Mouse (Mus musculus) liver, embryonic 14.5 days (tissue): ENCODE results near the gene Scn1a. TPM values are rescaled to one million over a fixed set of nuclear protein-coding genes. Genes with fewer than 3 reads are reported as not detected.

ENCODE experiments used
- ATAC-seq: fragments of 200-750 bp; cut with Nextera tagmentation; 2 replicates; pipeline ENCODE4 v1.8.0; 2017; ENCODE audit warnings: moderate number of reproducible peaks, mild to moderate bottlenecking, moderate library complexity; ENCODE audit not compliant: insufficient read depth
- DNase-seq, 3 experiments: peaks; one replicate each; pipeline ENCODE4 v3.0.0-alpha.2; 2012 to 2013; ENCODE audit warnings: low read depth in 3 of 3, low spot score in 3 of 3
- H3K27ac ChIP-seq: fragments of 300-500 bp; sonication (generic); 2 replicates; pipeline ENCODE4 v1.5.1; 2014; ENCODE audit warnings: moderate library complexity, mild to moderate bottlenecking, control low read depth, inconsistent platforms
- H3K27me3 ChIP-seq: fragments of 300-500 bp; sonication (generic); 2 replicates; pipeline ENCODE4 v1.6.1; 2014; ENCODE audit warnings: mild to moderate bottlenecking, low read length, moderate library complexity; ENCODE audit not compliant: control insufficient read depth, insufficient read depth
- H3K36me3 ChIP-seq: fragments of 300-500 bp; sonication (generic); replicated peaks from 2 replicates; pipeline ENCODE4 v1.6.1; 2014; ENCODE audit warnings: low read depth; ENCODE audit not compliant: control insufficient read depth, insufficient read depth
- H3K4me1 ChIP-seq, 2 experiments: fragments of 200-500 bp in 1 of 2; fragments of 300-500 bp in 1 of 2; sonication (generic) in 1 of 2; replicated peaks; 2 replicates each; pipeline ENCODE4 v1.6.1; 2012 to 2014; ENCODE audit warnings: antibody characterized with exemption in 1 of 2, inconsistent platforms in 1 of 2, low read length in 1 of 2; ENCODE audit not compliant: control insufficient read depth in 2 of 2, insufficient read depth in 2 of 2
- H3K4me2 ChIP-seq: fragments of 300-500 bp; sonication (generic); 2 replicates; pipeline ENCODE4 v1.6.1; 2014; ENCODE audit warnings: low read depth, mild to moderate bottlenecking, control low read depth, moderate library complexity
- H3K4me3 ChIP-seq, 2 experiments: fragments of 200-500 bp in 1 of 2; fragments of 300-500 bp in 1 of 2; sonication (generic) in 1 of 2; 2 replicates each; pipeline ENCODE4 v1.5.1; 2012 to 2014; ENCODE audit warnings: low read depth in 2 of 2, low read length in 2 of 2, mild to moderate bottlenecking in 2 of 2, control low read depth in 1 of 2, inconsistent platforms in 1 of 2, moderate library complexity in 1 of 2; ENCODE audit not compliant: insufficient read depth in 1 of 2
- H3K9ac ChIP-seq: fragments of 300-500 bp; sonication (generic); replicated peaks from 2 replicates; pipeline ENCODE4 v1.6.1; 2014; ENCODE audit warnings: mild to moderate bottlenecking, control low read depth, moderate library complexity
- H3K9me3 ChIP-seq: fragments of 300-500 bp; sonication (generic); 2 replicates; pipeline ENCODE4 v1.6.1; 2016; ENCODE audit warnings: low read length, mixed read lengths; ENCODE audit not compliant: control insufficient read depth
- CTCF ChIP-seq: IDR thresholded peaks from 2 replicates; pipeline ENCODE4 v1.5.1; 2016; ENCODE audit warnings: antibody characterized with exemption, low read depth, control low read depth
- EP300 ChIP-seq: IDR thresholded peaks from 2 replicates; pipeline ENCODE4 v1.6.1; 2016; ENCODE audit warnings: antibody characterized with exemption, low read depth
- WGBS: fragments of 180-500 bp; shearing (Covaris S2); extraction: QIAGEN DNeasy Blood & Tissue Kit; methylation state at CpG from one replicate; pipeline ENCODE4 v1.1.7; 2014; ENCODE audit not compliant: insufficient replicate concordance; 5-methylcytosine and 5-hydroxymethylcytosine counted together
- polyA plus RNA-seq, 2 experiments: library from polyadenylated mRNA; depleted of rRNA in 1 of 2; stranded (reverse) in 1 of 2; unstranded in 1 of 2; fragments of >200 nt; fragmentation: Nextera tagmentation in 1 of 2; extraction: Ambion mirVana in 1 of 2; gene quantifications; 2 replicates each; pipeline versions ENCODE4 v1.2.1 to v1.2.3; 2012 to 2014

The Scn1a gene
- polyA plus RNA-seq (2012; rRNA removed): 0.01 and 0.02 TPM in 2 replicates
- not detected in 2 replicates for polyA plus RNA-seq (2014; fragmentation: Nextera tagmentation; extraction: Ambion mirVana)

- Histone ChIP-seq H3K9me3 (no peaks in the 10 kb centered on the region), H3K4me1 (no peaks in the 10 kb centered on the region), H3K27ac (no peak within 1 kb of the TSS), H3K27me3 (no peaks in the 10 kb centered on the region), H3K36me3 (no peaks in the 10 kb centered on the region), H3K9ac (no peak within 1 kb of the TSS), H3K4me3 (no peak within 1 kb of the TSS), H3K4me2 (no peak within 1 kb of the TSS)
- ATAC-seq: no peak
- no peak for DNase-seq
- TF ChIP-seq CTCF: no peak
- no peak for TF ChIP-seq EP300
- WGBS: 9% methylated on average over 7 of the region's 7 CpGs
Measured at GRCm38 (mm10) chr2:66440711-66441110, at the start of gene Scn1a. TSS of gene Scn1a (minus strand) at chr2:66440840.

- Histone ChIP-seq H3K36me3 (no peaks in the 10 kb centered on the region), H3K9ac (no peak overlapping the region), H3K27me3 (no peaks in the 10 kb centered on the region), H3K4me1 (no peaks in the 10 kb centered on the region), H3K27ac (no peak overlapping the region), H3K4me2 (no peak overlapping the region), H3K4me3 (no peak overlapping the region), H3K9me3 (no peaks in the 10 kb centered on the region)
- DNase-seq: no peak
- TF ChIP-seq CTCF (no peak), EP300 (no peak)
- no peak for ATAC-seq
- WGBS: 29% methylated on average over 2 of the region's 2 CpGs
Measured at GRCm38 (mm10) chr2:66478395-66478794, 37.8 kb upstream of the Scn1a start.

DNA sequence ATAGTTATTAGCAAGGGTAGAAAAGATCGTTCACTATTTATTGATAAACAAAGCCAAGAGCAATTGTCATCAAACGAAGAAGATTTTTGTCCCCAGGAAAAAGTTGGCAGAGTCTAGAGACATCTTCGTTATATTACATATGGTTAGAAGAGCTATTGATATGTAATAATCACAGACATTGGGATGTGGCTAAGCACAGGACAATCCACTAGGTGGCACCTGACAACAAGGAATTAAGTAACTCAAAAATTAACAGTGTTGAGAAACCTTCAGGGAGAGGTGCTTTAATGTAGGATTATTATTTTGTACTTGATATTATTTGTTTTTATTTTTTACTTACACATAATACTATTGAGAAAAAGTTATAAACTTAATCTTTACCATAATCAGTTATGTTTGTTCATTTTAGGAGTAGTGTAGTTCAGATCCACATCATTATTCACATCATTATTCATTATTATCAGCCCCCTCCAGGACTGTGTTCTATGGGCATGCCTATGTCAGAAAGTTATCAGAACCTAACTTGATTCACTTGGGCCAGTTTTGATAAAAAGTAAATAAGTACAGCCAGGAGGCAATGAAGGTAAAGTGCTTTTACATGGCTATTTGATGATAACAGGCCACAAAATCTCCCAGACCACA, 32.7 kb upstream of the Scn1a start:
- 29% methylated on average over 3 of the region's 3 CpGs for WGBS
- Histone ChIP-seq H3K4me1 (no peaks in the 10 kb centered on the region), H3K4me2 (no peak overlapping the region), H3K27me3 (no peaks in the 10 kb centered on the region), H3K9me3 (no peaks in the 10 kb centered on the region), H3K9ac (no peak overlapping the region), H3K27ac (no peak overlapping the region), H3K36me3 (no peaks in the 10 kb centered on the region), H3K4me3 (no peak overlapping the region)
- ATAC-seq (no peak), DNase-seq (no peak)
- TF ChIP-seq CTCF: no peak
- no peak for TF ChIP-seq EP300

DNA sequence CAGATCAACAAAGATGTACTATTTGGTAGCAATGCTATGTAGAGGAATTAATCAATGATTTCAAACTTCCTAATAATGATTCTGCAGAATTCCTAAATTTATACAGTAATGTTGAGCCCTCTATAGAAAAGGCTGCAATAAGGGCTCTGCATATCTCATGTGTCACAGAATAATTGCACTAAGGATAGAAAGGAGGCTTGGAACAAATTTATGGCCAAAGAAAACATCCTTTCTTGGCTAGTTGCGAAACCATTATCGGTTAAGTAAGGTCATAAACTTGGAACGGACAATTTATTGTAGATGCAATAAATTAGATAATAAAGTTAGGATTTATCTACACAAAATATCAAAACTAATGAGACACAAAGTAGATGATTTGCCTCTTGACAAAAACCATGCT, 24.8 kb upstream of the Scn1a start:
- H3K9ac ChIP-seq: no peak overlapping the region
- DNase-seq (no peak), ATAC-seq (no peak)

DNA sequence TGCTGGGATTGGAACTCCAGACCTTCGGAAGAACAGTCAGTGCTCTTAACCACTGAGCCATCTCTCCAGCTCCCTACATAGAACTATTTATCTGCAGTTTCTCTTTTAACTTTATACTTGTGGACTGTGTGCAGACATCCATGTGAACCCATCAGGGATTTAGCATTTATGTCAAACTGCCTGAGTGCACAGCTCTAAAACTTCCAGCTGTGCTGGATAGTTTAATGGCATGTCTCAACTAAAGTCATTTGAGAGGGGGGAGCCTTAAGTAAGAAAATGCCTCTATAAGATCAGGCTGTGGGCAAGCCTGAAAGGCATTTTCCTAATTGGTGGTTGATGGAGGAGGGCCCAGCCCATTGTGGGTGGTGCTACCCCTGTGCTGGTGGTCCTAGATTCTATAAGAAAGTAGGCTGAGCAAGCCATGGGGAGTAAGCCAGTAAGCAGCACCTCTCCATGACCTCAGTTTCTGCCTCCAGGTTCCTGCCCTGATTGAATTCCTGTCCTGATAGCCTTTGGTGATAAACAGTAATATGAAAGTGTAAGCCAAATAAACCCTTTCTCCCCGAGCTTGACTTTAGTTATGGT, 24.3 kb upstream of the Scn1a start:
- no peak overlapping the region for H3K27ac ChIP-seq
- no peaks in the 10 kb centered on the region for H3K4me1 ChIP-seq
- no peak overlapping the region for H3K4me3 ChIP-seq
- ATAC-seq: no peak
- no peak overlapping the region for H3K9ac ChIP-seq
- 56% methylated on average over 2 of the region's 2 CpGs for WGBS
- no peak overlapping the region for H3K4me2 ChIP-seq
- no peak for DNase-seq
- no peaks in the 10 kb centered on the region for H3K9me3 ChIP-seq
- no peaks in the 10 kb centered on the region for H3K36me3 ChIP-seq
- no peaks in the 10 kb centered on the region for H3K27me3 ChIP-seq
- no peak for TF ChIP-seq CTCF
- no peak for TF ChIP-seq EP300

More for the DNA sequence above, 24.8 kb upstream of the Scn1a start:
- no peak overlapping the region for H3K4me3 ChIP-seq
- no peak overlapping the region for H3K4me2 ChIP-seq
- H3K4me1 ChIP-seq: no peaks in the 10 kb centered on the region
- TF ChIP-seq EP300: no peak
- TF ChIP-seq CTCF: no peak
- H3K9me3 ChIP-seq: no peaks in the 10 kb centered on the region
- no peaks in the 10 kb centered on the region for H3K36me3 ChIP-seq
- 68% methylated on average over 3 of the region's 3 CpGs for WGBS
- no peak overlapping the region for H3K27ac ChIP-seq
- no peaks in the 10 kb centered on the region for H3K27me3 ChIP-seq
